Mouse (Mus musculus) cerebellum, adult 2 months (tissue): ENCODE data around the gene Cdk9. TPM values are rescaled to one million over a fixed set of nuclear protein-coding genes. Genes with fewer than 3 reads are reported as not detected.

ENCODE experiments used
- DNase-seq, 2 experiments: peaks; one replicate each; pipeline ENCODE4 v3.0.0; 2021
- H3K27ac ChIP-seq: fragments of 200-500 bp; 2 replicates; pipeline ENCODE4 v1.5.1; 2012; ENCODE audit warnings: low read length, control low read depth, inconsistent platforms; ENCODE audit not compliant: insufficient read depth
- H3K27me3 ChIP-seq: fragments of 200-500 bp; 2 replicates; pipeline ENCODE4 v1.6.1; 2012; ENCODE audit warnings: inconsistent platforms, mild to moderate bottlenecking, low read length, moderate library complexity; ENCODE audit not compliant: control insufficient read depth, insufficient read depth
- H3K4me1 ChIP-seq: fragments of 200-500 bp; 2 replicates; pipeline ENCODE4 v1.6.1; 2011; ENCODE audit warnings: low read length; ENCODE audit not compliant: control insufficient read depth, insufficient read depth
- H3K4me3 ChIP-seq: fragments of 200-500 bp; replicated peaks from 2 replicates; pipeline ENCODE3; 2011; ENCODE audit warnings: mild to moderate bottlenecking, low read depth, low read length, control low read depth; ENCODE audit not compliant: insufficient read depth
- CTCF ChIP-seq: fragments of 200-500 bp; IDR thresholded peaks from 2 replicates; pipeline ENCODE4 v1.5.1; 2011; ENCODE audit warnings: low read depth, mild to moderate bottlenecking, control low read depth, low read length, moderate library complexity, borderline replicate concordance; ENCODE audit not compliant: insufficient read depth
- POLR2A ChIP-seq: fragments of 200-500 bp; IDR thresholded peaks from 2 replicates; pipeline ENCODE4 v1.6.1; 2011; ENCODE audit warnings: low read length, control low read depth, borderline replicate concordance; ENCODE audit not compliant: insufficient read depth
- WGBS: fragments of 180-500 bp; shearing (Covaris S2); methylation state at CpG from one replicate; pipeline ENCODE4 v1.1.7; 2018; 5-methylcytosine and 5-hydroxymethylcytosine counted together
- polyA plus RNA-seq: library from polyadenylated mRNA; depleted of rRNA; stranded (reverse); fragments of >200 nt; gene quantifications from 2 replicates; pipeline ENCODE4 v1.2.3, GENCODE M21; 2012

Gene Cdk9
- polyA plus RNA-seq, 1 experiment: 186 TPM

GRCm38 (mm10) chr2:32722046-32722445 lies 9.2 kb upstream of the Cdk9 start:
- DNase-seq: no peak
- H3K4me1 ChIP-seq: no peaks in the 10 kb centered on the region
- 71% methylated on average over 6 of the region's 6 CpGs for WGBS
- no peak overlapping the region for H3K4me3 ChIP-seq
- H3K27me3 ChIP-seq: no peaks in the 10 kb centered on the region
- TF ChIP-seq CTCF (no peak), POLR2A (no peak)
- H3K27ac ChIP-seq: no peak overlapping the region

- 33% methylated on average over 8 of the region's 8 CpGs for WGBS
Measured at GRCm38 (mm10) chr2:32720681-32721229, 7.9 kb upstream of the Cdk9 start, which contains the start of gene Sh2d3c. Gene Sh2d3c, plus strand, starts transcription at chr2:32721055.

GRCm38 (mm10) chr2:32720053-32720452 lies 7.2 kb upstream of the Cdk9 start:
- no peak for TF ChIP-seq POLR2A
- TF ChIP-seq CTCF: no peak
- Histone ChIP-seq H3K4me3 (no peak overlapping the region), H3K27me3 (no peaks in the 10 kb centered on the region), H3K4me1 (no peaks in the 10 kb centered on the region), H3K27ac (no peak overlapping the region)
- DNase-seq: no peak
- 98% methylated on average over 3 of the region's 3 CpGs for WGBS

More at GRCm38 (mm10) chr2:32720681-32721229, 7.9 kb upstream of the Cdk9 start, which contains the start of gene Sh2d3c:
- no peak for TF ChIP-seq CTCF
- no peak for TF ChIP-seq POLR2A
- Histone ChIP-seq H3K27ac (no peak within 1 kb of the TSS), H3K4me1 (no peaks in the 10 kb centered on the region), H3K4me3 (no peak within 1 kb of the TSS), H3K27me3 (no peaks in the 10 kb centered on the region)
- DNase-seq: no peak

- DNase-seq: no peak
- H3K4me1 ChIP-seq: no peaks in the 10 kb centered on the region; the same call in 1 of the 2 replicates
- WGBS: 28% methylated on average over 9 of the region's 9 CpGs
- H3K27ac ChIP-seq: no peak overlapping the region
- no peak overlapping the region for H3K4me3 ChIP-seq
- TF ChIP-seq CTCF (no peak), POLR2A (no peak)
- no peaks in the 10 kb centered on the region for H3K27me3 ChIP-seq
Measured at GRCm38 (mm10) chr2:32718761-32719160, 5.9 kb upstream of the Cdk9 start.

- no peak overlapping the region for H3K4me3 ChIP-seq
- no peaks in the 10 kb centered on the region for H3K27me3 ChIP-seq
- TF ChIP-seq POLR2A (no peak), CTCF (no peak)
- 71% methylated on average over 4 of the region's 4 CpGs for WGBS
- peaks cover 2% of the 10 kb centered on the region; the same call in 1 of the 2 replicates for H3K4me1 ChIP-seq
- no peak overlapping the region for H3K27ac ChIP-seq
- DNase-seq: no peak
Measured at GRCm38 (mm10) chr2:32714987-32715425, 2.1 kb upstream of the Cdk9 start.

GRCm38 (mm10) chr2:32714117-32714986 lies 1.5 kb upstream of the Cdk9 start:
- H3K4me3 ChIP-seq: no peak overlapping the region
- 62% methylated on average over 11 of the region's 11 CpGs for WGBS
- DNase-seq: peak in 1 of 2 experiments; percentile 40

GRCm38 (mm10) chr2:32712586-32712933 lies 316 bp downstream of the Cdk9 start:
- Histone ChIP-seq H3K4me1 (peaks cover 2% of the 10 kb centered on the region; the same call in 1 of the 2 replicates), H3K4me3 (peak overlapping the region; percentile 86), H3K27ac (peak overlapping the region; percentile 100), H3K27me3 (no peaks in the 10 kb centered on the region)
- under 1% methylated on average over 42 of the region's 44 CpGs for WGBS
- DNase-seq: peak; percentile 95 to 97
- TF ChIP-seq POLR2A: no peak; the same call in 1 of the 2 replicates
- TF ChIP-seq CTCF: no peak

More at GRCm38 (mm10) chr2:32714117-32714986, 1.5 kb upstream of the Cdk9 start:
- Histone ChIP-seq H3K27me3 (no peaks in the 10 kb centered on the region), H3K4me1 (peaks cover 2% of the 10 kb centered on the region; the same call in 1 of the 2 replicates), H3K27ac (peak overlapping the region; percentile 39)
- TF ChIP-seq POLR2A (no peak), CTCF (no peak)
